8 mouse cellular contexts compared by ENCODE assay signal in genomic region chr14:8002432-8003092, GRCm38 (mm10). TPM values are rescaled to one million over a fixed set of nuclear protein-coding genes. Genes with fewer than 3 reads are reported as not detected.
A peak's percentile ranks its signal among the peaks of the same experiment; 100 is the strongest.
DNase-seq lines count a peak whose midpoint lies in the region; ATAC-seq and TF ChIP-seq lines count a peak whose summit lies in the region.

Abhd6 (plus strand) TSS chr14:8002902.

- H3K27ac ChIP-seq in embryonic facial prominence, embryonic 10.5 days (replicated peaks): peak within 1 kb of the TSS; percentile 78
- peak within 1 kb of the TSS; percentile 82 for H3K27ac ChIP-seq in limb, embryonic 10.5 days
- H3K27ac ChIP-seq in midbrain, embryonic 12.5 days (replicated peaks): peak within 1 kb of the TSS; percentile 73
- H3K27ac ChIP-seq in small intestine, adult 2 months (ENCODE audit: insufficient read depth, low read depth, low read length): no peak within 1 kb of the TSS

- peaks cover 55% of the 10 kb centered on the region for H3K27me3 ChIP-seq in embryonic facial prominence, embryonic 10.5 days (replicated peaks; ENCODE audit: low read depth, poor library complexity, severe bottlenecking)
- peaks cover 52% of the 10 kb centered on the region for H3K27me3 ChIP-seq in limb, embryonic 10.5 days (ENCODE audit: low read depth, poor library complexity, severe bottlenecking)
- H3K27me3 ChIP-seq in midbrain, embryonic 12.5 days: peaks cover 44% of the 10 kb centered on the region
- no peaks in the 10 kb centered on the region for H3K27me3 ChIP-seq in small intestine, adult 2 months (ENCODE audit: control insufficient read depth, insufficient read depth, low read length)

- peak; percentile 59; the same call in 1 of the 2 replicates for TF ChIP-seq POLR2A in small intestine, adult 2 months (IDR thresholded peaks at IDR 0.05; ENCODE audit: low read depth, low read length)

- ATAC-seq in midbrain, embryonic 12.5 days (ENCODE audit: low FRiP score, low read depth): peak; percentile 92

- no peaks in the 10 kb centered on the region for H3K9me3 ChIP-seq in embryonic facial prominence, embryonic 10.5 days
- H3K9me3 ChIP-seq in limb, embryonic 10.5 days (replicated peaks): no peaks in the 10 kb centered on the region
- H3K9me3 ChIP-seq in midbrain, embryonic 12.5 days: no peaks in the 10 kb centered on the region

- H3K4me1 ChIP-seq in embryonic facial prominence, embryonic 10.5 days: peaks cover 31% of the 10 kb centered on the region
- H3K4me1 ChIP-seq in limb, embryonic 10.5 days: peaks cover 37% of the 10 kb centered on the region
- peaks cover 13% of the 10 kb centered on the region for H3K4me1 ChIP-seq in midbrain, embryonic 12.5 days
- peaks cover 4% of the 10 kb centered on the region; the same call in 1 of the 2 replicates for H3K4me1 ChIP-seq in small intestine, adult 2 months (ENCODE audit: control insufficient read depth, insufficient read depth, insufficient read length, low read length)

- TF ChIP-seq CTCF in small intestine, adult 2 months (IDR thresholded peaks at IDR 0.05; ENCODE audit: extremely low read depth, insufficient read length, insufficient replicate concordance, low read depth, low read length): no peak

- peak within 1 kb of the TSS; percentile 71 for H3K4me3 ChIP-seq in embryonic facial prominence, embryonic 10.5 days
- H3K4me3 ChIP-seq in limb, embryonic 10.5 days: peak within 1 kb of the TSS; percentile 63
- peak within 1 kb of the TSS; percentile 50 for H3K4me3 ChIP-seq in midbrain, embryonic 12.5 days
- peak within 1 kb of the TSS; percentile 94 for H3K4me3 ChIP-seq in small intestine, adult 2 months (ENCODE audit: low read depth, low read length)

- H3K36me3 ChIP-seq in embryonic facial prominence, embryonic 10.5 days (replicated peaks): no peaks in the 10 kb centered on the region
- H3K36me3 ChIP-seq in limb, embryonic 10.5 days: no peaks in the 10 kb centered on the region
- no peaks in the 10 kb centered on the region for H3K36me3 ChIP-seq in midbrain, embryonic 12.5 days
- H3K36me3 ChIP-seq in small intestine, adult 2 months (ENCODE audit: control insufficient read depth, insufficient read depth, low read length): no peaks in the 10 kb centered on the region

- peak within 1 kb of the TSS; percentile 76 for H3K4me2 ChIP-seq in midbrain, embryonic 12.5 days (replicated peaks)

- 2% methylated on average over 38 of the region's 38 CpGs for WGBS in embryonic facial prominence, embryonic 10.5 days
- 2% methylated on average over 38 of the region's 38 CpGs for WGBS in limb, embryonic 10.5 days
- 2% methylated on average over 34 of the region's 38 CpGs for WGBS in midbrain, embryonic 12.5 days
- 2% methylated on average over 38 of the region's 38 CpGs for WGBS in small intestine, adult 2 months

- peak; percentile 92 for DNase-seq in adrenal gland, postnatal 10 days
- DNase-seq in embryonic facial prominence, embryonic 10.5 days (ENCODE audit: low spot score): peak; percentile 93
- DNase-seq in heart, adult 18-20 months: peak; percentile 87 to 90
- peak; percentile 88 for DNase-seq in kidney, adult 18-20 months
- peak; percentile 93 for DNase-seq in limb, embryonic 10.5 days (ENCODE audit: low spot score)
- DNase-seq in c-Kit-positive CD71-positive TER-119-positive erythroid progenitor cells, embryonic 14.5 days (ENCODE audit: low spot score): no peak

- H3K9ac ChIP-seq in midbrain, embryonic 12.5 days (replicated peaks): peak within 1 kb of the TSS; percentile 62

RNA-seq across cellular contexts. Expression of gene Abhd6, which starts in this region (rescaled TPM):
- total RNA-seq in adrenal gland, postnatal 10 days (2021): 10 to 100 TPM; 39.2 to 40.2 TPM
- 16.9 and 17.6 TPM in 2 replicates for polyA plus RNA-seq in embryonic facial prominence, embryonic 10.5 days (2016; fragmentation: Nextera tagmentation; extraction: Ambion mirVana)
- 10 to 100 TPM; 11.0 TPM for total RNA-seq in heart, adult 18-20 months (2021)
- 13.8 and 20.9 TPM in 2 replicates for polyA plus RNA-seq in limb, embryonic 10.5 days (2016; fragmentation: Nextera tagmentation; extraction: Ambion mirVana)
- 17.1 and 18.7 TPM in 2 replicates for polyA plus RNA-seq in midbrain, embryonic 12.5 days (2016; fragmentation: Nextera tagmentation; extraction: Ambion mirVana)
- 32.9 and 59.1 TPM in 2 replicates for polyA plus RNA-seq in small intestine, adult 2 months (2012; rRNA removed)
